Mouse (Mus musculus) myocyte (in vitro differentiated cells): ENCODE measurements around the gene Banf2.

Experiments used
- CEBPB ChIP-seq: IDR thresholded peaks from 2 replicates; pipeline ENCODE4 v1.6.1; 2011; ENCODE audit warnings: mild to moderate bottlenecking, moderate library complexity; ENCODE audit not compliant: poor library complexity, insufficient read depth, severe bottlenecking
- MYOD1 ChIP-seq, 3 experiments: IDR thresholded peaks; one replicate each; pipeline ENCODE4 v1.6.1; 2011; ENCODE audit warnings: control low read depth in 2 of 3, low read depth in 2 of 3, mild to moderate bottlenecking in 2 of 3, moderate library complexity in 1 of 3; ENCODE audit not compliant: insufficient read length in 2 of 3, control insufficient read depth in 1 of 3
- POLR2A ChIP-seq: IDR thresholded peaks from one replicate; pipeline ENCODE4 v1.6.1; 2011; ENCODE audit warnings: low read depth, mild to moderate bottlenecking, control low read depth, moderate library complexity; ENCODE audit not compliant: insufficient read length
- POLR2AphosphoS2 ChIP-seq: IDR thresholded peaks from one replicate; pipeline ENCODE4 v1.6.1; 2011; ENCODE audit warnings: low read depth, control low read depth; ENCODE audit not compliant: insufficient read length
- REST ChIP-seq: IDR thresholded peaks from one replicate; pipeline ENCODE4 v1.6.1; 2011; ENCODE audit warnings: mild to moderate bottlenecking, control low read depth, moderate library complexity; ENCODE audit not compliant: insufficient read depth, insufficient read length
- SRF ChIP-seq: IDR thresholded peaks from one replicate; pipeline ENCODE4 v1.6.1; 2011; ENCODE audit warnings: low read depth; ENCODE audit not compliant: control insufficient read depth, insufficient read length
- TCF3 ChIP-seq: IDR thresholded peaks from one replicate; pipeline ENCODE4 v1.6.1; 2011; ENCODE audit warnings: low read depth, control low read depth; ENCODE audit not compliant: insufficient read length

DNA sequence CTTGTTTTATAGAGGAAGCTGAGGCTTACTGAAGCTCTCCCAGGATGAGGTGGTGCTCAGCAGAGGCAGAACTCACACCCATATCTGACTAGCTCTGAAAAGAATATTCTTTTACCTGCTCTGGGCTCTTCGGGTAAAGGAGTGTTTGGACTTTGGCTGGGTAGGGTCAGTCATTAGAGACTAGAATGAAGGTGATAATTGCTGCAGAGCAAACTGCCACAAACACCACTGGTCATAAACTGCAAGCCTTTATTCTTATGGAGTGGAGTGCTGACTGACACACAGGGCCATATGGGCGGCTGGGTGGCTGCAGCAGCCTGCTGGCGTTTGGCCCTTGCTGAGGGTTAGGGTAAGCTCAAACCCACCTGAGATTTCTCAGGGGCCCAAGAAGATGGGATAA is 46.0 kb downstream of the Banf2 start:
- TF ChIP-seq POLR2AphosphoS2 = no peak
- no peak for TF ChIP-seq MYOD1 (IDR thresholded peaks at IDR 0.05; ENCODE audit: control insufficient read depth in 1 of 3, insufficient read length in 2 of 3, low read depth in 2 of 3)
- TF ChIP-seq SRF = no peak
- no peak for TF ChIP-seq POLR2A
- no peak for TF ChIP-seq TCF3
- TF ChIP-seq CEBPB = no peak
- no peak for TF ChIP-seq REST
